Mouse (Mus musculus): ENCODE measurements around the gene Epha4. TPM values are rescaled to one million over a fixed set of nuclear protein-coding genes. Genes with fewer than 3 reads are reported as not detected.

Gene Epha4
- polyA plus RNA-seq, 1 experiment from 2014 or later = 28.8 TPM

DNA sequence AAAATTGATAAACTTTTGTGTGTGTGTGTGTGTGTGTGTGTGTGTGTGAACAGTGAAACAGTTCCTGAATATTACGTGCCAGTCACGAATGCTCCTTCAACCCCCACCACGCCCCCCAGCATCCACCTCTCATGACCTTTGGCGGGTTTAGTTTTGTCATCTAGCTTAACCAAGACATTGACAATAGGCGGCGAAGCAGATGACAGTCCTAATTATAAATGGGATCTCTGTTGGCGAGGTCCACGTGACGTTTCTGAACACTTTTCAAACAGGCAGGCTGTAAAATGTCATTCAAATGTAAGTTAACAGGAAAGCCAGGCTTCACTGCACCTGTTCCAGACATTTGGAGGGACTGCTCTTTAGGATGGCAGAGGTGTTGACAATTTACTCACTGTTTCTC, 108.3 kb downstream of the Epha4 start:
- Histone ChIP-seq H3K27me3 (ENCODE audit: control insufficient read depth, insufficient read depth, low read length) (no peaks in the 10 kb centered on the region), H3K27ac (replicated peaks; ENCODE audit: low read depth, low read length) (no peak overlapping the region), H3K4me3 (ENCODE audit: low read depth, low read length) (no peak overlapping the region), H3K9ac (replicated peaks; ENCODE audit: low read length) (no peak overlapping the region), H3K36me3 (replicated peaks; ENCODE audit: control insufficient read depth, insufficient read depth, low read depth, low read length) (no peaks in the 10 kb centered on the region), H3K9me3 (replicated peaks; ENCODE audit: control insufficient read depth, low read length) (no peaks in the 10 kb centered on the region), H3K4me2 (ENCODE audit: low read depth, low read length) (no peak overlapping the region), H3K4me1 (ENCODE audit: control insufficient read depth, insufficient read depth, low read length) (no peaks in the 10 kb centered on the region)
- DNase-seq (ENCODE audit: low spot score) (no peak), ATAC-seq (replicated peaks; ENCODE audit: insufficient number of reproducible peaks, low FRiP score, low TSS enrichment, low read depth) (no peak)
- WGBS = 65% methylated on average over 9 of the region's 9 CpGs

- Histone ChIP-seq H3K27me3 (ENCODE audit: control insufficient read depth, insufficient read depth, low read length) (no peaks in the 10 kb centered on the region), H3K4me1 (ENCODE audit: control insufficient read depth, insufficient read depth, low read length) (no peaks in the 10 kb centered on the region), H3K4me2 (ENCODE audit: low read depth, low read length) (no peak overlapping the region), H3K9ac (replicated peaks; ENCODE audit: low read length) (no peak overlapping the region), H3K9me3 (replicated peaks; ENCODE audit: control insufficient read depth, low read length) (no peaks in the 10 kb centered on the region), H3K36me3 (replicated peaks; ENCODE audit: control insufficient read depth, insufficient read depth, low read depth, low read length) (no peaks in the 10 kb centered on the region), H3K27ac (replicated peaks; ENCODE audit: low read depth, low read length) (no peak overlapping the region), H3K4me3 (ENCODE audit: low read depth, low read length) (no peak overlapping the region)
- ATAC-seq (replicated peaks; ENCODE audit: insufficient number of reproducible peaks, low FRiP score, low TSS enrichment, low read depth) = no peak
- peak; percentile 76 for DNase-seq (ENCODE audit: low spot score)
- 28% methylated on average over 10 of the region's 10 CpGs for WGBS
These were observed 110.4 kb downstream of the Epha4 start for GRCm38 (mm10) chr1:77404537-77404936.

- WGBS = 82% methylated on average over 4 of the region's 4 CpGs
- ATAC-seq (replicated peaks; ENCODE audit: insufficient number of reproducible peaks, low FRiP score, low TSS enrichment, low read depth) (no peak), DNase-seq (ENCODE audit: low spot score) (no peak)
- Histone ChIP-seq H3K9me3 (replicated peaks; ENCODE audit: control insufficient read depth, low read length) (no peaks in the 10 kb centered on the region), H3K36me3 (replicated peaks; ENCODE audit: control insufficient read depth, insufficient read depth, low read depth, low read length) (no peaks in the 10 kb centered on the region), H3K27ac (replicated peaks; ENCODE audit: low read depth, low read length) (no peak overlapping the region), H3K27me3 (ENCODE audit: control insufficient read depth, insufficient read depth, low read length) (no peaks in the 10 kb centered on the region), H3K9ac (replicated peaks; ENCODE audit: low read length) (no peak overlapping the region), H3K4me3 (ENCODE audit: low read depth, low read length) (no peak overlapping the region), H3K4me2 (ENCODE audit: low read depth, low read length) (no peak overlapping the region), H3K4me1 (ENCODE audit: control insufficient read depth, insufficient read depth, low read length) (no peaks in the 10 kb centered on the region)
These were observed 111.9 kb downstream of the Epha4 start for GRCm38 (mm10) chr1:77402942-77403341.

DNA sequence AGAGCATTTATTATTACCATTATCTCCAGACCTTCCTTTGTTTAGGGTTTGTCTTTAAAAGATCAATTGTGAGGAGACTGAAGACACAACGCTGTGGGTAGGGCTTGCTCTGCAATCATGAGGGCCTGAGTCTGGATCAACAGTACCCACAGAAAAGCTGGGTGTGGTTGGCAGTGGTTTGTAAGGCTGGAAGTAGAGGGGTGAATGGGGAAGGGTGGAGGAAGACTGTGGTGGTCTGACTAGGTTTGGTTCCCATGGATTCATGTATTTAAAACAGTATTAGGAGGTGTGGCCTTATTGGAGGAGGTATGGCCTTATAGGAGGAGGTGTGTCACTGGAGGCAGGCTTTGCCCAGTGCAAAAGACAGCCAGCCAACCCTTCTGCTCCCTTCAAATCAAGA, 113.4 kb downstream of the Epha4 start:
- H3K4me1 ChIP-seq (ENCODE audit: control insufficient read depth, insufficient read depth, low read length) = no peaks in the 10 kb centered on the region
- H3K27me3 ChIP-seq (ENCODE audit: control insufficient read depth, insufficient read depth, low read length) = no peaks in the 10 kb centered on the region
- no peak overlapping the region for H3K9ac ChIP-seq (replicated peaks; ENCODE audit: low read length)

GRCm38 (mm10) chr1:77391590-77391989, 123.3 kb downstream of the Epha4 start:
- Histone ChIP-seq H3K9me3 (replicated peaks; ENCODE audit: control insufficient read depth, low read length) (no peaks in the 10 kb centered on the region), H3K9ac (replicated peaks; ENCODE audit: low read length) (no peak overlapping the region), H3K27me3 (ENCODE audit: control insufficient read depth, insufficient read depth, low read length) (no peaks in the 10 kb centered on the region), H3K4me3 (ENCODE audit: low read depth, low read length) (no peak overlapping the region), H3K36me3 (replicated peaks; ENCODE audit: control insufficient read depth, insufficient read depth, low read depth, low read length) (no peaks in the 10 kb centered on the region), H3K4me1 (ENCODE audit: control insufficient read depth, insufficient read depth, low read length) (no peaks in the 10 kb centered on the region), H3K27ac (replicated peaks; ENCODE audit: low read depth, low read length) (no peak overlapping the region), H3K4me2 (ENCODE audit: low read depth, low read length) (no peak overlapping the region)
- DNase-seq (ENCODE audit: low spot score) (no peak), ATAC-seq (replicated peaks; ENCODE audit: insufficient number of reproducible peaks, low FRiP score, low TSS enrichment, low read depth) (no peak)
- WGBS = 70% methylated on average over 6 of the region's 6 CpGs

More for the DNA sequence above, 113.4 kb downstream of the Epha4 start:
- no peaks in the 10 kb centered on the region for H3K9me3 ChIP-seq (replicated peaks; ENCODE audit: control insufficient read depth, low read length)
- H3K4me3 ChIP-seq (ENCODE audit: low read depth, low read length) = no peak overlapping the region
- DNase-seq (ENCODE audit: low spot score) = no peak
- H3K36me3 ChIP-seq (replicated peaks; ENCODE audit: control insufficient read depth, insufficient read depth, low read depth, low read length) = no peaks in the 10 kb centered on the region; the same call in 1 of the 2 replicates
- 74% methylated on average over 1 of the region's 1 CpGs for WGBS
- ATAC-seq (replicated peaks; ENCODE audit: insufficient number of reproducible peaks, low FRiP score, low TSS enrichment, low read depth) = no peak
- no peak overlapping the region for H3K4me2 ChIP-seq (ENCODE audit: low read depth, low read length)
- no peak overlapping the region for H3K27ac ChIP-seq (replicated peaks; ENCODE audit: low read depth, low read length)

GRCm38 (mm10) chr1:77389069-77389468, 125.8 kb downstream of the Epha4 start:
- no peaks in the 10 kb centered on the region for H3K4me1 ChIP-seq (ENCODE audit: control insufficient read depth, insufficient read depth, low read length)
- H3K4me3 ChIP-seq (ENCODE audit: low read depth, low read length) = no peak overlapping the region
- H3K9me3 ChIP-seq (replicated peaks; ENCODE audit: control insufficient read depth, low read length) = no peaks in the 10 kb centered on the region
- H3K9ac ChIP-seq (replicated peaks; ENCODE audit: low read length) = no peak overlapping the region
- 89% methylated on average over 2 of the region's 2 CpGs for WGBS
- H3K27ac ChIP-seq (replicated peaks; ENCODE audit: low read depth, low read length) = no peak overlapping the region
- H3K27me3 ChIP-seq (ENCODE audit: control insufficient read depth, insufficient read depth, low read length) = no peaks in the 10 kb centered on the region
- DNase-seq (ENCODE audit: low spot score) = no peak
- no peak overlapping the region for H3K4me2 ChIP-seq (ENCODE audit: low read depth, low read length)
- H3K36me3 ChIP-seq (replicated peaks; ENCODE audit: control insufficient read depth, insufficient read depth, low read depth, low read length) = no peaks in the 10 kb centered on the region
- no peak for ATAC-seq (replicated peaks; ENCODE audit: insufficient number of reproducible peaks, low FRiP score, low TSS enrichment, low read depth)

- H3K27ac ChIP-seq (replicated peaks; ENCODE audit: low read depth, low read length) = no peak overlapping the region
- H3K9ac ChIP-seq (replicated peaks; ENCODE audit: low read length) = no peak overlapping the region
- DNase-seq (ENCODE audit: low spot score) (peak; percentile 74), ATAC-seq (replicated peaks; ENCODE audit: insufficient number of reproducible peaks, low FRiP score, low TSS enrichment, low read depth) (no peak)
- WGBS = 27% methylated on average over 4 of the region's 4 CpGs
- no peaks in the 10 kb centered on the region for H3K27me3 ChIP-seq (ENCODE audit: control insufficient read depth, insufficient read depth, low read length)
- H3K36me3 ChIP-seq (replicated peaks; ENCODE audit: control insufficient read depth, insufficient read depth, low read depth, low read length) = no peaks in the 10 kb centered on the region
- H3K4me1 ChIP-seq (ENCODE audit: control insufficient read depth, insufficient read depth, low read length) = no peaks in the 10 kb centered on the region
- no peak overlapping the region for H3K4me3 ChIP-seq (ENCODE audit: low read depth, low read length)
- no peaks in the 10 kb centered on the region for H3K9me3 ChIP-seq (replicated peaks; ENCODE audit: control insufficient read depth, low read length)
- no peak overlapping the region for H3K4me2 ChIP-seq (ENCODE audit: low read depth, low read length)
These were observed 126.3 kb downstream of the Epha4 start for GRCm38 (mm10) chr1:77388556-77388955.

DNA sequence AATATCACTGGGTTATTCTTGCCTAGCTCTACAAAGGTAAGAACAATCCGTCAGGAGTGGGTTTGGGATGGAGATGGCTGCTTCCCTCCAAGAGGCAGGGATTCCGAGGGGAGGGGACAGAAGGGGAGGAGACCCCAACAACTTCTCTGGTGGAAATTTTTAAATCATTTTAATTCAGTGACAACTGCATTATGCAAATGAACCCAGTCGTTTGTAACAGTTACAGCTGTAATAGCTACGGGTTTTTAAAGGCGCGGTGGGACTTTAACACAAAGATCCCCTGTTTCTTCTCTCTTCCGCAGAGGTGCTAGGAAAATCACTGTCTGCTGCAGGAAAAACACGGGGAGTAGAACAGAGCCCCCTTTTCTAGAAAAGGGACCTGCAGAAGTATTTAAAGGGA, 129.3 kb downstream of the Epha4 start:
- no peak for ATAC-seq (replicated peaks; ENCODE audit: insufficient number of reproducible peaks, low FRiP score, low TSS enrichment, low read depth)
- 68% methylated on average over 8 of the region's 8 CpGs for WGBS
- Histone ChIP-seq H3K9me3 (replicated peaks; ENCODE audit: control insufficient read depth, low read length) (no peaks in the 10 kb centered on the region), H3K4me3 (ENCODE audit: low read depth, low read length) (no peak overlapping the region), H3K4me1 (ENCODE audit: control insufficient read depth, insufficient read depth, low read length) (no peaks in the 10 kb centered on the region), H3K27ac (replicated peaks; ENCODE audit: low read depth, low read length) (no peak overlapping the region), H3K27me3 (ENCODE audit: control insufficient read depth, insufficient read depth, low read length) (no peaks in the 10 kb centered on the region), H3K9ac (replicated peaks; ENCODE audit: low read length) (no peak overlapping the region), H3K36me3 (replicated peaks; ENCODE audit: control insufficient read depth, insufficient read depth, low read depth, low read length) (no peaks in the 10 kb centered on the region), H3K4me2 (ENCODE audit: low read depth, low read length) (no peak overlapping the region)
- DNase-seq (ENCODE audit: low spot score) = no peak

Measured in embryonic facial prominence, embryonic 11.5 days (tissue).